In the genomic region with DNA sequence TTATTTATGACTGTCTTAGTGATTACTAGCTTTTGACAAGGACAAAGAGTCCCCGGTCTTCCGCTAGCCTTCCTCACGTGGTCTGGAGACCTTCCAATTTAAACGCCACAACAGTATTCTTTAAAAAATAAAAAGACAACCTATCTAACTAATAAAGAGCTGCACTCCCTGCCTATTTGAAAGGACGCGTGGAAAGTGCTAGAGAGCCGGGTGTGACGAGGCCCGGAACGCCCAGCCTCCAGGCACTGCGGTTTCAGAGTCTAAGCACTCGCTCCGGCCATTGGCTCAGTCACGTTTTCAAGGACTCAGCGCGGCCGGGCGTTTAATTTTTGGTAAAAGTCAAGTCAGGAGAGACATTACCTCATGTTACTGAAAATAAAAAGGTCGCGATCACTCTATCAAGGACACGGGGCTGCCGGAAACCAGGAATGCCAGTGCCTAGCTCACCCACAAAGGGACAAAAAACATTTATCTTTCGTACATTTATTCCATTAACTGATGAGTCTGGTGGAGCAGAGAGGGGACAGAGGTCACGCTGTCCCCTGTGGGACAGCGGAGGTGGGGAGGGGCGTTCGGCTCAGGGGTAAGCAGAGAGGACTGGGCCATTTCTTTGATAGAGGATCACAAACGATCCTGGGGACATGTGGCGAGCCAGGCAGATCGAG, we compare ENCODE assay signal across 8 mouse cellular contexts. TPM values are rescaled to one million over a fixed set of nuclear protein-coding genes. Genes with fewer than 3 reads are reported as not detected.
DNase-seq lines count a peak whose midpoint lies in the region; ATAC-seq and TF ChIP-seq lines count a peak whose summit lies in the region.

No protein-coding gene starts in this region.

- peak overlapping the region; percentile 100 for H3K27ac ChIP-seq in gastrocnemius, adult 2 months
- peak overlapping the region; percentile 99 for H3K27ac ChIP-seq in hindbrain, embryonic 16.5 days (ENCODE audit: low read depth, low read length)

- DNase-seq in T-cell, adult 2 months (ENCODE audit: low spot score), result peak; percentile 52
- peak; percentile 85 to 86 for DNase-seq in cerebellum, postnatal 25 days
- peak; percentile 86 for DNase-seq in gastrocnemius, adult 2 months
- DNase-seq in left cerebral cortex, postnatal 25 days (ENCODE audit: low spot score in 2 of 2), result peak; percentile 57 to 78
- peak; percentile 65 for DNase-seq in right cerebral cortex, postnatal 14 days
- DNase-seq in urinary bladder, postnatal 25 days (ENCODE audit: low spot score), result peak; percentile 65

- intact Hi-C loops in gastrocnemius, adult 2 months (cut with DNase I), result no loop called here
- intact Hi-C loops in left cerebral cortex, postnatal 25 days (cut with DNase I), result loop anchor here (2.0 kb wide), 3 partner anchors 15 to 43 kb away; no protein-coding TSS in a partner anchor

- H3K9ac ChIP-seq in hindbrain, embryonic 16.5 days (ENCODE audit: low read depth, low read length), result peak overlapping the region; percentile 79

- no peaks in the 10 kb centered on the region for H3K9me3 ChIP-seq in hindbrain, embryonic 16.5 days (ENCODE audit: control insufficient read depth, low read length)

- no peak for TF ChIP-seq CTCF in gastrocnemius, adult 2 months (IDR thresholded peaks at IDR 0.05)

- WGBS in hindbrain, embryonic 16.5 days, result 0% methylated on average over 30 of the region's 30 CpGs

- H3K4me3 ChIP-seq in gastrocnemius, adult 2 months, result peak overlapping the region; percentile 79
- H3K4me3 ChIP-seq in hindbrain, embryonic 16.5 days (ENCODE audit: low read length), result peak overlapping the region; percentile 51

- peak; percentile 46; the same call in 1 of the 2 replicates for ATAC-seq in hindbrain, embryonic 16.5 days
- ATAC-seq in megakaryocyte-erythroid progenitor cell, adult 5-6 weeks (replicated peaks; ENCODE audit: low FRiP score, low TSS enrichment, poor library complexity, severe bottlenecking), result peak; percentile 55

- no peaks in the 10 kb centered on the region for H3K36me3 ChIP-seq in hindbrain, embryonic 16.5 days (ENCODE audit: control insufficient read depth, insufficient read depth, low read length)

- peaks cover 17% of the 10 kb centered on the region for H3K4me1 ChIP-seq in hindbrain, embryonic 16.5 days (ENCODE audit: control insufficient read depth, insufficient read depth, low read depth, low read length)

- H3K27me3 ChIP-seq in hindbrain, embryonic 16.5 days (replicated peaks; ENCODE audit: control insufficient read depth, insufficient read depth, low read length), result no peaks in the 10 kb centered on the region

- peak overlapping the region; percentile 76 for H3K4me2 ChIP-seq in hindbrain, embryonic 16.5 days (ENCODE audit: low read length)

RNA-seq across cellular contexts. Expression of a gene that starts 0.8 kb away (rescaled TPM):
- total RNA-seq in gastrocnemius, adult 2 months (2021), result 1,000 to 10,000 TPM; 1,297 to 1,609 TPM
- polyA plus RNA-seq in hindbrain, embryonic 16.5 days (2015; fragmentation: Nextera tagmentation; extraction: Ambion mirVana), result 3,309 and 3,384 TPM in 2 replicates
- 1,000 to 10,000 TPM; 2,412 to 2,535 TPM for total RNA-seq in left cerebral cortex, postnatal 25 days (2021)
- 3,454 and 3,626 TPM in 2 replicates for total RNA-seq in megakaryocyte-erythroid progenitor cell, adult 5-6 weeks (2014; fragmentation: Nextera tagmentation)
- 5,878 and 7,940 TPM in 2 replicates for total RNA-seq in megakaryocyte-erythroid progenitor cell, adult 5-6 weeks (2017)

Comparison
In these comparisons a context has a peak if more than half of its experiments do, and no peak if none do; other contexts are left out.
1. Peak in every context shown above with its lines: DNase-seq, ATAC-seq, H3K4me3 ChIP-seq and H3K27ac ChIP-seq.